Mouse (Mus musculus): ENCODE data around the gene Gm17409.

Gm17409 gene

DNA sequence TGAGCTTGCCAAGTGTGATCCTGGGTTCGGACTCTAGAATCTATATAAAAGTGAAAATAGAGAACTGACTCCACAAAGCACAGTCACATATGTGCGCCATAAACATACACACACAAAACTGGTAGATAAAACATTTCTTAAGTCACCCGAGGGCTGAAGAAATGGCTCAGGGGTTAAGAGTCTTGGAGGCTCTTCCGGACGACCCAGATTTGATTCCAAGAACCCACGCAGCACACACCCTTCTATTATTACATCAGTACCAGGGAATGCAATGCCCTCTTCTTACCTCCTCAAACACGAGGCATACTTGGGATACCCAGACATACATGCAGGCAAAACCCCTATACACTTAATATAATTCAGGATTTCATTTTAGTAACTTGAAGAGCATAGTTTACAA, at the start of gene Gm17409:
TSS of gene Gm17409 (plus strand) at position 301 of the 400 bp plus-strand sequence.
- no peak for DNase-seq (ENCODE audit: low read depth, low spot score)

- DNase-seq (ENCODE audit: low read depth, low spot score), result no peak
Observed at GRCm38 (mm10) chr2:58423319-58423718, 46.6 kb upstream of the Gm17409 start.

DNA sequence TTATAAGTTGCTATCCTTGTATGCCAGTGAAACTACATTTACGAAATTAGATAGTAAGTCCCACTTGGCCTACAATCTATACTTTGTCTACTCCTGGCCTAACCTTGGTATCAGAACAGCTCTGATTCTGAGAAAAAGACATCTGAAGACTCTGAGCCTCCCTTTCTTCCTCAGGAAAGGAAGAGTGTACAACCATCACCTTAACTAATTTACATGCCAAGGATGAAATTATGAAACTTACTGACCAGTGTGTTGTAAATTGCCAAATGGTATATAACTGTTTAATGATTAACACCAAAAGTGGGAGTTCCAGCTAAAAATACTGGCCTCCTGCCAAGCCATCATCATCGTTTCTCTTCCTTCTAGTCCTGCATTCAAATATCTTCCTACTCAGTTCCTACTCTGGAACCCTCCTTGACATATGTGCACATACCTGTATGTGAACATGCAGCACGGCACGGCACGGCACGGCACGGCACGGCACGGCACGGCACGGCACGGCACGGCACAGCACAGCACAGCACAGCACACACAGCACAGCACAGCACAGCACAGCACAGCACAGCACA, 44.4 kb upstream of the Gm17409 start:
- DNase-seq (ENCODE audit: low read depth, low spot score), result no peak

DNA sequence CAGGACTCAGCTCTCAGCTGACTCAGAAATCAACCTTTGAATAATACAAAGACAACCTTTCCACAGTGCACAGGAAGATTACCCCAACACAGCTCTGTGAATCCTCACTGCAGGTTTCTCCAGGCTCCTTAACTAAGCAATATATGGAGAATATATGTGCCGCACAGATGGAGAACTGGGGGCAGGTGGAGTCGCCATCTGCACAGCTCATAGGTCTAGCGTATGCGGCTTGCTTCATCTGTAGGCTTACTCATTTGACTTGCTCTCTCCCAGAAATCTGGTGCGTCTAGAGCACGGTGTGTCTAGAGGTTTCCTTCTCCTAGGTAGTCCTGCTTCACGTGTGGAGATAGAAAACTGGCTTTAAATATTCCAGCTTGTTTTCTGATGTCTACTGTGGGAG, 37.7 kb upstream of the Gm17409 start:
- DNase-seq (ENCODE audit: low read depth, low spot score), result no peak

GRCm38 (mm10) chr2:58433317-58433716, 36.6 kb upstream of the Gm17409 start:
- no peak for DNase-seq (ENCODE audit: low read depth, low spot score)

GRCm38 (mm10) chr2:58434438-58434837, 35.5 kb upstream of the Gm17409 start:
- DNase-seq (ENCODE audit: low read depth, low spot score), result no peak

GRCm38 (mm10) chr2:58435507-58435906, 34.4 kb upstream of the Gm17409 start:
- DNase-seq (ENCODE audit: low read depth, low spot score), result no peak

- DNase-seq (ENCODE audit: low read depth, low spot score), result no peak
Observed at GRCm38 (mm10) chr2:58436911-58437310, 33.0 kb upstream of the Gm17409 start.

GRCm38 (mm10) chr2:58443163-58443562, 26.8 kb upstream of the Gm17409 start:
- DNase-seq (ENCODE audit: low read depth, low spot score), result no peak

DNA sequence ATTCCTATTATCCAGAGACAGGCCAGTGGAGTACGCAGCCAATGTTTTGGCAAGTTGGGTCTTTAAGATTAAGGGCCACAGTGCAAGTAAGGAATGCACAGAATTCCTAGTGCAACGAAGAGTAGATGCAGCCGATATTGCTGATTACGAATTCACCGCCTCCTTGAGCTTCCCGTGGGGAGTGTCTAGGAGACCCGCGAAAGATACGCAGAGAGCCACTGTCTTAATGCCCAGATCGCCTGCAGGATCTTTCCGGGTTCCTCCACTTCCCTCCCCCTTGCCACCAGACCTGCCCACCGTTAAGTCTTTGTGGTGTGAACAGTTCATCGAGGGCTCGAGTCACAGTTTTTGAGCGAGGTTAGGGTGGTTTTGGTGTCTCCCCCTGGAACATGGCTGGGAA, 22.9 kb upstream of the Gm17409 start:
- no peak for DNase-seq (ENCODE audit: low read depth, low spot score)

- no peak for DNase-seq (ENCODE audit: low read depth, low spot score)
Observed at GRCm38 (mm10) chr2:58454095-58454865, 15.6 kb upstream of the Gm17409 start.

- no peak for DNase-seq (ENCODE audit: low read depth, low spot score)
Observed at GRCm38 (mm10) chr2:58456843-58457487, 13.0 kb upstream of the Gm17409 start.

- peak; percentile 33 for DNase-seq (ENCODE audit: low read depth, low spot score)
Observed at GRCm38 (mm10) chr2:58457488-58457865, 12.4 kb upstream of the Gm17409 start.

DNA sequence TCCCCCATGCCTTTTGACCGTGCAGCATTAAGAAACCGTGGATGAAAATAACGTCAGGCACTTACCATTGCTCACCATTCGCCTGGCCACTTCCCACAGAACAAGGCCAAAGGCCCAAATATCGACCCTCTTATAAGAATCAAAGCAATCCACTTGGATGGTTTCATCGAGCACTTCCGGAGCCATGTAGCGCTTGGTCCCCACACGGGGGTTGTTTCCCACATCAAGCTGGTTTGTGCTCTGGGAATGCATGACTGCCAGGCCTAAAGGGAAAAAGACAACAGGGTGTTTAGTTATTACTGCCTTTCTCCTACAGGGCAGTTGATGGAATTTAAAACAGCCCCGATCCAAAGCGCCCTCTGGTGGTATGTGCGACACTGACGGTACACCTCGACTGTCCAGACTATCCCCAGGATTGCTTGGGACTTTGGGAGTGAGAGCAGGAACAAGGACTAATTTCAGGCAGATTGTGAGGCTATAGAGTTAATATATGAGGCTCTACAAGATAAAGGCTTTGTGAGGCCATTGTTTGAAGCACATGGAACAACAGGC, 11.0 kb upstream of the Gm17409 start:
- DNase-seq (ENCODE audit: low read depth, low spot score), result peak; percentile 69

GRCm38 (mm10) chr2:58470290-58470689, 374 bp downstream of the Gm17409 start:
- no peak for DNase-seq (ENCODE audit: low read depth, low spot score)

- DNase-seq (ENCODE audit: low read depth, low spot score), result no peak
Observed at GRCm38 (mm10) chr2:58475578-58475977, 5.7 kb downstream of the Gm17409 start.

DNA sequence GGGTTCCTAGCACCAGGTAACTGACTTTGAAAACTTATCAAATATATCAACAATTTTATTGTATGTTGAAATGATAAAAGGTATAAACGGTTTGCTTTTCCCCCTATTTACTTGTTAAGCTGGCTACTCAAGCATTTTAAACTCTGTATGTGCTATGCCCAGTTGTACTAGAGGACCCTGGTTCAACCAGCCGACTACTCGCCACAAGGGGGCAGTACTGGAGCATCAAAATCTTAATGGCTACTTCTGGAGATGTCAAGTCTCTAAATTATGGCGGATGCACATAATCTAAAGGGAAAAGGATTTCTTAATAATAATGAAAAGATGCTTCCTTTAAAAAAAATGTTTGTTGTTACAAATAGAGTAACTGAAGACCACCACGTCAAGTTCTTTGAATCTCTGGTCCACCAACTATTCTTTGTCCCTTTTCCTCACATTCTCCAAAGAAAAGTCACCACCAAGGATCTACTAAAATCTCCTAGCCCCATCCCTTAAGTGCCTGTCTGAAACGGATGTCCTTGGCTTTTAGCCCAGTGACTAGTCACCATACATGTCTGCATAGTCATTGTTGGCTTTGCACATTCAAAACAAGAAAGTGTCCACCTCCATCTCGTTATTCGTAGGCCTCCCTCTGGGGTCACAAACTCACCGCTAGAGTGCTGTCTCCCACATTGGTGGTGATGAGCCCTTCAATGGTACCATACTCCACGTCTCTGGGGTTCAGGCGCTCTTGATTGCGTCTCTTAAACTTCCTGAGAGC, 7.2 kb downstream of the Gm17409 start:
- DNase-seq (ENCODE audit: low read depth, low spot score), result peak; percentile 72

DNA sequence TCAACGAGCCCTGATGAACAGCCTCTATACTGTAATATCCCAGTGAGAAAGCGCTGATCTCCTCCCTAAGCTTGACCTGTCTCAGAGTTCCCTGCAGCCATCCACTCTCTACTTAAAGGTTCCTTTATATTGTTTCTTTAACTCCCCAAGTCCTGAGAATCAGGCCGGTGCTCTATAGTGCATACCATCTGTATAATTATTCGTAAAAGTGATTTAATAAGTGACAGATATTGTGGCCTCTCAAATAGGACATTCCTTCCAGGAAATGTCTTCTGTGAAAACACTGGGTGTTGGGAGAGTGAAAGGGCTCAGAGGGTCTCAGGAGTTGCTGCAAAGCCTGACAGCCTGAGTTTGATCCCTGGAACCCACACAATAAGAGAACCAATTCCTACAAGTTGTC, 8.2 kb downstream of the Gm17409 start:
- DNase-seq (ENCODE audit: low read depth, low spot score), result no peak

GRCm38 (mm10) chr2:58479536-58479935, 9.6 kb downstream of the Gm17409 start:
- no peak for DNase-seq (ENCODE audit: low read depth, low spot score)

- no peak for DNase-seq (ENCODE audit: low read depth, low spot score)
Observed at GRCm38 (mm10) chr2:58480764-58481163, 10.8 kb downstream of the Gm17409 start.

- no peak for DNase-seq (ENCODE audit: low read depth, low spot score)
Observed at GRCm38 (mm10) chr2:58481450-58482100, 11.7 kb downstream of the Gm17409 start.
